ENCODE assay signal across 24 mouse cellular contexts in genomic region chr10:42857021-42857420, GRCm38 (mm10).
"Had no signal": no experiment of that assay in that cellular context is flagged by ENCODE, and none has a peak within 500 bp of the region (broad histone marks: within the 10 kb centered on the region; RNA-seq: fewer than 3 reads in every experiment).

No protein-coding gene starts in this region.

- H3K9me3 ChIP-seq: heart, embryonic 15.5 days; hindbrain, embryonic 13.5 days; hindbrain, embryonic 15.5 days; limb, embryonic 10.5 days; liver, embryonic 15.5 days had no signal

- H3K9ac ChIP-seq: heart, embryonic 13.5 days; heart, embryonic 15.5 days; hindbrain, embryonic 13.5 days; hindbrain, embryonic 15.5 days; limb, embryonic 12.5 days; liver, embryonic 13.5 days; liver, embryonic 15.5 days; liver, postnatal 0 days had no signal

- H3K4me3 ChIP-seq: heart, adult 2 months; heart, embryonic 13.5 days; heart, embryonic 15.5 days; hindbrain, embryonic 13.5 days; hindbrain, embryonic 15.5 days; limb, embryonic 10.5 days; limb, embryonic 12.5 days; liver, embryonic 13.5 days; liver, embryonic 15.5 days had no signal

- H3K27me3 ChIP-seq: heart, embryonic 13.5 days; heart, embryonic 15.5 days; hindbrain, embryonic 15.5 days; limb, embryonic 12.5 days; liver, embryonic 15.5 days had no signal

- H3K4me2 ChIP-seq: heart, embryonic 11.5 days; heart, embryonic 13.5 days; heart, embryonic 15.5 days; hindbrain, embryonic 13.5 days; hindbrain, embryonic 15.5 days; limb, embryonic 12.5 days; liver, embryonic 11.5 days; liver, embryonic 13.5 days; liver, embryonic 15.5 days had no signal

- H3K36me3 ChIP-seq: heart, embryonic 13.5 days; heart, embryonic 15.5 days; hindbrain, embryonic 13.5 days; hindbrain, embryonic 15.5 days; limb, embryonic 10.5 days; limb, embryonic 12.5 days; liver, embryonic 13.5 days; liver, embryonic 15.5 days had no signal

- H3K27ac ChIP-seq: heart, adult 2 months; heart, embryonic 13.5 days; heart, embryonic 15.5 days; hindbrain, embryonic 13.5 days; hindbrain, embryonic 15.5 days; hindbrain, postnatal 0 days; limb, embryonic 10.5 days; limb, embryonic 12.5 days; liver, embryonic 13.5 days; liver, embryonic 15.5 days had no signal

- H3K4me1 ChIP-seq: liver, embryonic 13.5 days; liver, embryonic 15.5 days had no signal

- ATAC-seq: hindbrain, postnatal 0 days; intestine, embryonic 16.5 days; liver, postnatal 0 days had no signal

- DNase-seq: gastrocnemius, postnatal 25 days; heart, adult 2 months; heart, postnatal 14 days; heart, postnatal 4 days; kidney, adult 11 months; kidney, adult 2 months; kidney, postnatal 14 days; kidney, postnatal 36 days; layer of hippocampus, adult 9-11 months; layer of hippocampus, postnatal 36 days; liver; liver, embryonic 13.5 days; liver, postnatal 0 days had no signal
